Mouse (Mus musculus) brain, embryonic 14.5 days (tissue): ENCODE measurements around the gene Tenm3.

Experiments
- CTCF ChIP-seq: fragments of 200-500 bp; IDR thresholded peaks from 2 replicates; pipeline ENCODE4 v1.5.1; 2012; ENCODE audit warnings: inconsistent platforms, mild to moderate bottlenecking, moderate library complexity, borderline replicate concordance; ENCODE audit not compliant: insufficient read depth, insufficient read length; ENCODE audit errors: extremely low read depth
- POLR2A ChIP-seq: fragments of 200-500 bp; IDR thresholded peaks from 2 replicates; pipeline ENCODE4 v1.6.1; 2012; ENCODE audit warnings: mild to moderate bottlenecking, inconsistent platforms, borderline replicate concordance; ENCODE audit not compliant: poor library complexity, insufficient read depth, insufficient read length, severe bottlenecking; ENCODE audit errors: extremely low read depth

DNA sequence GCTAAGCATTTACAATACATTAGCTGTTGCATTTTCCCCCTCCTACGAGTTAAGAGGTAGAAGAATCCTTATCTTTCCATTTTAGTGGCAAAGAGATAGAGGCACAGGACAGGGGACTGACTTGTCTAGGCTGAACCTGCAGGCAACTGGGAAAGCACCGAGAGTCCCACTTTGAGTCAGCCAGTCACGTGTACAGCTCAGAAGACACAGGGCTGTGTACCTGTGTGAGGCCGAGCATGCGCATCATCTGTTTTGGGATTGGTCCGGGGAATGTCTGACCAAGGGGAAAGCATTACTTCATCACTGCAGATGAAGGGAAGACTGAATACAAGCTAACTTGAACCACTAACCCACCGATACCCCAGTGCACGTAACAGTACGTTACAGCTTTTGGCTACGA lies 526.3 kb downstream of the Tenm3 start:
- TF ChIP-seq POLR2A (no peak), CTCF (no peak)
